Mouse (Mus musculus) forebrain, embryonic 13.5 days (tissue): Measurements from ENCODE around the gene Mmd. TPM values are rescaled to one million over a fixed set of nuclear protein-coding genes. Genes with fewer than 3 reads are reported as not detected.
"Not testable (repeated sequence)": the region's sequence is repeated elsewhere in the genome, so short reads cannot be mapped to it uniquely, and the experiment has no call there.

Source experiments
- ATAC-seq: fragments of 200-750 bp; cut with Nextera tagmentation; 2 replicates; pipeline ENCODE4 v1.8.0; 2017
- H3K27ac ChIP-seq: fragments of 300-500 bp; sonication (generic); 2 replicates; pipeline ENCODE4 v1.5.1; 2015; ENCODE audit warnings: inconsistent platforms, mild to moderate bottlenecking, moderate library complexity
- H3K27me3 ChIP-seq: fragments of 300-500 bp; sonication (generic); 2 replicates; pipeline ENCODE4 v1.6.1; 2015; ENCODE audit warnings: mild to moderate bottlenecking, inconsistent platforms
- H3K36me3 ChIP-seq: fragments of 300-500 bp; sonication (generic); 2 replicates; pipeline ENCODE4 v1.6.1; 2015; ENCODE audit warnings: mild to moderate bottlenecking, inconsistent platforms; ENCODE audit not compliant: poor library complexity, severe bottlenecking
- H3K4me1 ChIP-seq: fragments of 300-500 bp; sonication (generic); 2 replicates; pipeline ENCODE4 v1.6.1; 2015; ENCODE audit warnings: inconsistent platforms
- H3K4me2 ChIP-seq: fragments of 300-500 bp; sonication (generic); 2 replicates; pipeline ENCODE4 v1.6.1; 2015; ENCODE audit warnings: inconsistent platforms, mild to moderate bottlenecking, moderate library complexity
- H3K4me3 ChIP-seq: fragments of 300-500 bp; sonication (generic); 2 replicates; pipeline ENCODE4 v1.5.1; 2015; ENCODE audit warnings: mild to moderate bottlenecking, inconsistent platforms
- H3K9ac ChIP-seq: fragments of 300-500 bp; sonication (generic); 2 replicates; pipeline ENCODE4 v1.6.1; 2015; ENCODE audit warnings: mild to moderate bottlenecking, inconsistent platforms
- H3K9me3 ChIP-seq: fragments of 300-500 bp; sonication (generic); replicated peaks from 2 replicates; pipeline ENCODE4 v1.6.1; 2016; ENCODE audit warnings: inconsistent platforms
- WGBS: fragments of 180-500 bp; shearing (Covaris S2); methylation state at CpG from one replicate; pipeline ENCODE4 v1.1.7; 2015; 5-methylcytosine and 5-hydroxymethylcytosine counted together
- polyA plus RNA-seq: library from polyadenylated mRNA; unstranded; fragments of >200 nt; fragmentation: Nextera tagmentation; extraction: Ambion mirVana; gene quantifications from 2 replicates; pipeline ENCODE4 v1.2.1, GENCODE M21; 2015

The Mmd gene
- polyA plus RNA-seq, 1 experiment from 2014 or later: 65.2 TPM

DNA sequence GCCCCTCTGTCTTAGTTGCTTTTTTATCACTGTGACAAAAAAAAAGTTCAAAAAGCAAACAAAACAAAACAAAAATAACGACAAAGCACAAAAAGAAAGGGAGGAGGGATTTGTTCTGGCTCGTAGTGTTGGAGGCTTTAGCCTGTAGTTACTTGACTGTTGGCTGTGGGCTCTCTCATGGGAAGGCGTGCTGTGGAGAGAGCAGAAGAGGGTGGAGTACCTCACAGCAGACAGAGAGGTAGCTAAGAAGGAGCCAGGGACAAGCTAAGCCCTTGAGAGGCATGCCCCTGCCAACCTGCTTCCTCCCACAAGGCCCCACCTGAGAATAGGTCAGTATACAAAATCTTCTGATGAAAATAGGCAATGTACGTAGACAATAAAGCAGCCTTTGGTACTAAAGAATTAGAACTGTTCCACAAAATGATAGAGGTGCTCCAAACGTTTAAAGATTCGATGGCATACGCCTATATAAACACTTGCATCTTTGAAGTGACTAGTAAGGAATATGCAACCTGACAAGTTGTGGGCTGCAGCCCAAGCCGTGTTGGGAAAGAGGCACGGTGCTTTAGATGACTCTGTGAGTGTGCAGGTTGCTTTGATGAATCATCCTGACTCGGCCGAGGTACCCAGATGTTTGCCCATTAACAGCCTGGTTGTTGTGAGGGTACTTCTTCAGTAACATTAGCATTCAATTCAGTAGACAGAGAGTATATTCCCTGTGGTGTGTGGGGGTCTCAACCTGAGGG lies 21.0 kb downstream of the Mmd start:
- Histone ChIP-seq H3K9ac (no peak overlapping the region), H3K27ac (no peak overlapping the region; the same call in 1 of the 2 replicates), H3K27me3 (no peaks in the 10 kb centered on the region), H3K4me2 (no peak overlapping the region), H3K4me1 (peaks cover 16% of the 10 kb centered on the region), H3K9me3 (no peaks in the 10 kb centered on the region), H3K4me3 (no peak overlapping the region), H3K36me3 (peaks cover 47% of the 10 kb centered on the region)
- no peak for ATAC-seq
- 82% methylated on average over 11 of the region's 11 CpGs for WGBS

DNA sequence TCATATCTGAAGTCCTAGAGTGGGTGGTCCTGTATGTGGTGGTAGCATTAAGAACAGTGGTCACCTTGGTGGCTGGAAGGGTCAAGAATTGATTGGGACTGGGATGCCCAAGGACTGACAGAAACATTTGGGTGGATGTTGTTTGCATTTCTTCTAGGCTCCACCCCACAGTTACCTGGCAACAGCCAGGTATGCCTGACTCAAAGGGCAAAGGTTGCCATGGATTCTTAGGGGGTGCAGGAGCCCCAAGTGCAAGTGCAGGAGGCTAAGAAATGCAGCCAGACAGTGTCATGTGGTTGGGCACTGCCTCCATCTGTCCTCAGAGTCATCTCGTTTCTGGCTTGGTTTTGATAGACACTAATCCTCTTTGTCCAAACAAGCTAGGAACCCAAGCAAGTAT lies 24.9 kb downstream of the Mmd start:
- Histone ChIP-seq H3K9me3 (no peaks in the 10 kb centered on the region), H3K9ac (no peak overlapping the region), H3K4me1 (peaks cover 10% of the 10 kb centered on the region), H3K36me3 (peaks cover 43% of the 10 kb centered on the region), H3K4me2 (no peak overlapping the region), H3K27me3 (no peaks in the 10 kb centered on the region), H3K27ac (no peak overlapping the region), H3K4me3 (no peak overlapping the region)
- 36% methylated on average over 1 of the region's 1 CpGs for WGBS
- ATAC-seq: no peak

DNA sequence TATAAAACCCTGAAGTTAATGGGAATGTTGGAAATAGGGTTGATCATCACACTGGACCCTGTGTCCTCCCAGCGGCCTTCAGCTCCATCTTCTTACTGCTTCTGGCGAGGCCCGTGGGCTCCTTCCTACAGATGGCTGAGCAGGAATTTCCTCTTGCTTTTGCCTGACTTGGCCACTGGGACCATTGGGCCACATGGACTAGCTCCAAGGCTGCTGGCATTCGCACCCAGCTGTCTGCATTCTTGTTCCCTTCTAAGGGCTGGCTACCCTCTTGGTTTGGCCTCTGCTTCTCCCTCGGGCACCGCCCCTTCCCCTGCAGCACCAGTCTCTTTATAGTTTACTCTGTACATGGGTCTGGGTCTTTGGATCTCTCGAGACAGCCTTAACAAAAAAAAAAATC lies 26.4 kb downstream of the Mmd start:
- Histone ChIP-seq H3K9me3 (no peaks in the 10 kb centered on the region), H3K27me3 (no peaks in the 10 kb centered on the region), H3K27ac (no peak overlapping the region), H3K4me1 (no peaks in the 10 kb centered on the region), H3K4me2 (no peak overlapping the region), H3K4me3 (no peak overlapping the region), H3K36me3 (peaks cover 43% of the 10 kb centered on the region), H3K9ac (no peak overlapping the region)
- ATAC-seq: no peak
- 92% methylated on average over 7 of the region's 7 CpGs for WGBS

DNA sequence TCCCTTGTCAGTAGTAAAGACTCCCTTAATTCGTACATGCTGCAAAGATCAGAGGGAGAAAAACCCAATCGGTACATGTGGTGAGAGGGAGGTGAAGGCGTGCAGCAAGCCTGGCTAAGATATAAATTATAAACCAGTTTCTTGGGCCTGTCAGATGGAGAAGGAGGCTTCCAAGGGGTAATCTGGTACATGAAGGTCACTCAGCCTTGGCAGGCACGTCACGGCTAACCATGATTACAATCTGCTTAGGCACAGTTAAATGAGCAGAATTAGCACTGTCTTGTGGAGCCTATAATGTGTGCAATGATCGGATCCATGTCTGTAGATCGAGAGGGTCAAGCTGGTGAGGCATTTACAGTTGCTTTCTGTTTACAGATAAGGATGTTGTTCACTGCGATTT lies 26.9 kb downstream of the Mmd start:
- Histone ChIP-seq H3K4me2 (no peak overlapping the region), H3K9ac (no peak overlapping the region), H3K9me3 (no peaks in the 10 kb centered on the region), H3K27ac (no peak overlapping the region), H3K4me3 (no peak overlapping the region), H3K36me3 (peaks cover 38% of the 10 kb centered on the region), H3K4me1 (no peaks in the 10 kb centered on the region), H3K27me3 (no peaks in the 10 kb centered on the region)
- ATAC-seq: no peak
- 92% methylated on average over 8 of the region's 8 CpGs for WGBS

DNA sequence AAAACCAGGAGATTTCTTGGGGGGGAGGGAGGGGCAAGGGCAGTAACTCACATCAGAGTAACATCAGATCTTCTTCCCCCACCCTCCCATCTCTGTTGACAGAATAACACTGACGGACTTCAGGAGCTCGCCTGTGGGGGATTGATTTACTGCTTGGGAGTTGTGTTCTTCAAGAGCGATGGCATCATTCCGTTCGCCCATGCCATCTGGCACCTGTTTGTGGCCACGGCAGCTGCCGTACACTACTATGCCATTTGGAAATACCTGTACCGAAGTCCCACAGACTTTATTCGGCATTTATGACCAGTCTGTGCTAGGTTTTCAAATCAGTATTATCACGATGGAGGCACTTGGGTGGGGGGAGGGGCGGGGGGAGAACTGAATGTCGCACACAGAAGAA lies 27.3 kb downstream of the Mmd start:
- WGBS: 92% methylated on average over 12 of the region's 12 CpGs
- ATAC-seq: no peak
- no peak overlapping the region for H3K27ac ChIP-seq

DNA sequence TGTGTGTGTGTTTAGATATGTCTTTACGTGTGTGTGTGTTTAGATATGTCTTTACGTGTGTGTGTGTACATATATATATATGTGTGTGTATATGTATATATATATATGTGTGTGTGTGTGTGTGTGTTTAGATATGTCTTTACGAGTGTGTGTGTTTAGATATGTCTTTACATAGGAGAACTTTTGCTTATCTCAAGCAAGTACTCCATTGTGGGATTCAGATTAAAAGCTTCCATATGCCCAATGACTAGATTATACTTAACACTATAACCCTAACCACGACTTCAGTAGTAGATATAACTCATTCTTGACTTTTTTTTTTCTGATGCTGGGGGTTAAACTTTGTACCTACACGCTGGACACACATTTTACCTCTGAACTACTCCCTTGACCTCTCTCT lies 30.8 kb downstream of the Mmd start:
- no peak overlapping the region for H3K4me3 ChIP-seq
- no peaks in the 10 kb centered on the region for H3K27me3 ChIP-seq
- H3K4me2 ChIP-seq: no peak overlapping the region
- no peaks in the 10 kb centered on the region for H3K9me3 ChIP-seq
- peaks cover 13% of the 10 kb centered on the region for H3K36me3 ChIP-seq
- H3K4me1 ChIP-seq: no peaks in the 10 kb centered on the region
- WGBS: 90% methylated on average over 5 of the region's 5 CpGs
- H3K9ac ChIP-seq: no peak overlapping the region
- no peak overlapping the region for H3K27ac ChIP-seq
- no peak for ATAC-seq

More for the DNA sequence above, 27.3 kb downstream of the Mmd start:
- H3K4me1 ChIP-seq: no peaks in the 10 kb centered on the region
- H3K9ac ChIP-seq: no peak overlapping the region
- peaks cover 35% of the 10 kb centered on the region for H3K36me3 ChIP-seq
- no peaks in the 10 kb centered on the region for H3K27me3 ChIP-seq
- H3K4me2 ChIP-seq: no peak overlapping the region
- no peak overlapping the region for H3K4me3 ChIP-seq
- no peaks in the 10 kb centered on the region for H3K9me3 ChIP-seq

DNA sequence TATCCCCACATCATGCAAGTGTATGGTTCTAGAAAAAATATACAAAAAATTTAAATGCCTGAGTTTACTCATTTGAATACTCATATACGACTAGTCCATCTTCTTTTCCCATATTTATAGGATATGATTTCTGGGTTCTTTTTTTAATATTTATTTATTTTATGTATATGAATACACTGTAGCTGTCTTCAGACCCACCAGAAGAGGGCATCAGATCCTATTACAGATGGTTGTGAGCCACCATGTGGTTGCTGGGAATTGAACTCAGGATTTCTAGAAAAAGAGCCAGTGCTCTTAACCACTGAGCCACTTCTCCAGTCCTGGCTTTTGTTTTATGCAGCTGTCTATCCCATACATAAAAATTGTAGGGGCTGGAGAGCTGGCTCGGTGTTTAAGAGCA lies 32.7 kb downstream of the Mmd start:
- H3K4me1 ChIP-seq: not testable (repeated sequence)
- 87% methylated on average over 2 of the region's 2 CpGs for WGBS

DNA sequence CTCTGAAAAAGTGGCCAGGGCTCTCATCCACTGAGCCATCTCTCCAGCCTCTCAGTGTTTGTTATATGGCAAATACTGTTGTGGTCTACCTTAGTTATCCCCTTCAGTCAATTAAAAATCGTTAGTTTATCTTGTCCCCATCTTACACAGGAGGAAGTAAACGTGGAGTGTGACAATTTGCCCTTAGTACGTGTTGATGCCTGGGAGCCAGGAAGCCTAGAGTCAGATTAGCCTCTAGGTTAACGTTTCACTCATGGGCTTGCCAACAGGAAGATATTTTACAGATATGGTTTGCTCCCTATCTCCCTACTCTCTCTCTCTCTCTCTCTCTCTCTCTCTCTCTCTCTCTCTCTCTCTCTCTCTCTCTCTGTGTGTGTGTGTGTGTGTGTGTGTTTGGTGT lies 33.9 kb downstream of the Mmd start:
- H3K36me3 ChIP-seq: peaks cover 4% of the 10 kb centered on the region; the same call in 1 of the 2 replicates
- H3K9me3 ChIP-seq: no peaks in the 10 kb centered on the region
- H3K27me3 ChIP-seq: no peaks in the 10 kb centered on the region
- H3K4me1 ChIP-seq: no peaks in the 10 kb centered on the region
- H3K4me2 ChIP-seq: no peak overlapping the region
- no peak overlapping the region for H3K4me3 ChIP-seq
- no peak for ATAC-seq
- H3K27ac ChIP-seq: no peak overlapping the region
- WGBS: 78% methylated on average over 4 of the region's 4 CpGs
- H3K9ac ChIP-seq: no peak overlapping the region

More for the DNA sequence above, 32.7 kb downstream of the Mmd start:
- not testable (repeated sequence) for H3K27ac ChIP-seq, H3K9ac ChIP-seq, H3K27me3 ChIP-seq, H3K36me3 ChIP-seq, ATAC-seq, H3K4me3 ChIP-seq, H3K4me2 ChIP-seq, H3K9me3 ChIP-seq

DNA sequence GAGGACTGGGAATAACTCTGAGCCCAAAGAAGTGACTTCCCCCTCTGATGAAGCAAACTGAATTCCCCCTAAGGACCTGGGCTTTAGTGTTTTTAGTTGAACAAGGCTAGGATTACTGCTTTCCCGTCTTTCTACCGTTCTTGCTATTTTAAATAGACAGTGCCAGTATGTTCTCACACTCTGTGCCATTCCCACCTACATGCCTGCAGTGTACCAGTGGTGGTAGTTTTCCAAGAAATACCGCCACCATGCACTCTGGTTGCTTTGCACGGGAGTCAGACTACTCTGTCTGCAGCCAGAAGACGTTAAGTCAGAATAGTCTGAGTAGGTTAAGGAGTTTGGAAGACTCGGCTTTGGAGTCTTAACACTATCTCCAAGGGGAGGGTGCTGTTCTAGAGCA lies 34.3 kb downstream of the Mmd start:
- no peaks in the 10 kb centered on the region for H3K4me1 ChIP-seq
- peaks cover 4% of the 10 kb centered on the region; the same call in 1 of the 2 replicates for H3K36me3 ChIP-seq
- WGBS: 84% methylated on average over 6 of the region's 6 CpGs
- no peak overlapping the region for H3K4me2 ChIP-seq
- H3K27ac ChIP-seq: no peak overlapping the region
- no peaks in the 10 kb centered on the region for H3K27me3 ChIP-seq
- no peaks in the 10 kb centered on the region for H3K9me3 ChIP-seq
- no peak overlapping the region for H3K9ac ChIP-seq
- no peak for ATAC-seq
- H3K4me3 ChIP-seq: no peak overlapping the region

DNA sequence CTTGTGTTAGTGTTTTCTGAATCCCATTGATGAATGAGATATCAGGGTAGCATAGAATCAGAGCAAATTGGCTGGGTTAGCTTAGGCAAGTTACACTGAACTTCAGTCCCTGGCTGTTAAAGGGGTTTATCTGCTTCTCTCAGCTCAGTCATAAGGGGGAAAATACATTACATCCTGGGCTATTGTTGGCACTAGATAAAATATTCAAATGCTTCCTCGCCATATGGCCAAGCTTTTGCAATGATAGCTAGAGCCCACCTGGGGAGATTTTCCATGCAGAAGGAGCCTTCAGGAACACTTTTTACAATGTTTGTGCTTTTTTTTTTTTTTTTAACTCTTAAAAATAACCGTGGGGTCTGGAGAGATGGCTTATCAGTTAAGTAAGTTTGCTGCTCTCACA lies 34.8 kb downstream of the Mmd start:
- WGBS: 78% methylated on average over 2 of the region's 2 CpGs
- Histone ChIP-seq H3K9ac (no peak overlapping the region), H3K36me3 (peaks cover 3% of the 10 kb centered on the region; the same call in 1 of the 2 replicates), H3K27me3 (no peaks in the 10 kb centered on the region), H3K9me3 (no peaks in the 10 kb centered on the region), H3K4me3 (no peak overlapping the region), H3K4me2 (no peak overlapping the region), H3K4me1 (no peaks in the 10 kb centered on the region), H3K27ac (no peak overlapping the region)
- ATAC-seq: no peak

DNA sequence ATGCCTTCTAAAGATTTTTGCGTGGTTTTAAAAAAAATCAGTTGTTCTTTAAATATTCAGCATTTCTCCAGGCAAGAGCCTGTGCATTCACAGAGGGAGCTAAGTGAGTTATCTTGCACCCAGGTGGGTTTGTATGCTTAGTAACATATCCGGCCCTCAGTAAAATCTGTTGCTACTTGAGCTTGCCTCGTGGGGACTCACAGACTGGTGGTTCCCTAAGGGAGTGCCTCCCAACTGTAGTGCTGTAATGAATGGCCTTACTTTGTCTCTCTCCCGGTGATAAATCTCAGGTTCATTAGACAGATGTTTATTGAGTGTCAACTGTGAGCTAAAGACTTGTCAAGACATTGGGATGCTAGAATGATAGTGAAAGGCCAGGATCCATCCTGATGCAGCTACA lies 35.4 kb downstream of the Mmd start:
- Histone ChIP-seq H3K4me3 (no peak overlapping the region), H3K27me3 (no peaks in the 10 kb centered on the region), H3K4me2 (no peak overlapping the region), H3K9me3 (no peaks in the 10 kb centered on the region), H3K9ac (no peak overlapping the region), H3K27ac (no peak overlapping the region), H3K36me3 (no peaks in the 10 kb centered on the region), H3K4me1 (no peaks in the 10 kb centered on the region)
- WGBS: 84% methylated on average over 4 of the region's 4 CpGs
- no peak for ATAC-seq

DNA sequence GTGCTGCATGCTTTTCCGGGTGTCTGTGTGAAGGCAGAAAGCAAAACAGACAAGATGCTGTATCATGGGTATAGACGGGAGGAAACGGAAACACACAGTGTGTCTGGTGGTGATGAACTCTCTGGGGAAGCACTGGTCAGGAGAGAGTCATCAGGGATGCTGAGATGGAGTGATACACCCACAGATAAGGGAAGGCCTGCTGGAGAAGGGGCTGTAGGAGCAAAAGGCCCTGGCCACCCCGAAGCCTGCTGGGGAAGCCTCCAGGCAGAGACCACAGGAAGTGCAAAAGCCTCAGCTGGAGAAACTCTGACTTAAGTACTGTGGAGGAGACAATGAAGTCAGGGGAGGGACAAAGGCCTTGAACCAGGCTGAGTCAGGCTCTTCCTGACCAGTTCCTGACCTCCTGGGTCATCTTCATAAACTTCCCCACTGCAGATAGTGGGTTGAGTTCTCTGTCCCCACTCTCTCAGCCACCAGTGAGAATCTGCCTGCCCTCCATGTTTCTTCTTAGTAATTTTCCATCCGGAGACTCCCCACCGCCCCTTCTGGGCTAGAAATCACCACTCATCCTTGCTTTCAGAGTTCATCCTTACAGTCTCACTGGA lies 37.4 kb downstream of the Mmd start:
- no peaks in the 10 kb centered on the region for H3K9me3 ChIP-seq

DNA sequence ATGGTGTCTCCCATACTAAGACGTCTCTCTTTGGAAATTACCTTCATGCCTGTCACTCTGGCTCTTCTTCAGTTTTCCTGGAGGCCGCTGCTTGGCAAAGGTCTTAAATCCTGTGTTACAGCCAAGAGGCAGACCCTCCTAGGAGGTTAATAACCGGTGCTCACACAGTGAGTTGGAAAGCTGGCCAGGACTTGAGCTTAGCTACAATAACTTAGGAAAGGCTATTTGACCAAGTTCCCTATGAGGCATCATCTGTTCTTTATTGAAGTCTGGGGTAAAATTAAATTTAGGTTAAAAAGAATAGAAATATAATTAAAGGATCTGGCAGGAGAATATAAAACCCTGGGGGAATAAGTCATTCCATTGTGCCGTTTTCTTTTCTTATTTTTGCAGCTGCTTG lies 41.9 kb downstream of the Mmd start:
- no peak overlapping the region for H3K27ac ChIP-seq
- no peaks in the 10 kb centered on the region for H3K4me1 ChIP-seq

More for the DNA sequence above, 37.4 kb downstream of the Mmd start:
- H3K36me3 ChIP-seq: no peaks in the 10 kb centered on the region
- 88% methylated on average over 6 of the region's 6 CpGs for WGBS
- no peak overlapping the region for H3K9ac ChIP-seq
- no peak overlapping the region for H3K27ac ChIP-seq
- H3K27me3 ChIP-seq: no peaks in the 10 kb centered on the region
- H3K4me1 ChIP-seq: no peaks in the 10 kb centered on the region
- no peak overlapping the region for H3K4me2 ChIP-seq
- no peak for ATAC-seq
- H3K4me3 ChIP-seq: no peak overlapping the region

More for the DNA sequence above, 41.9 kb downstream of the Mmd start:
- Histone ChIP-seq H3K4me2 (no peak overlapping the region), H3K9ac (no peak overlapping the region), H3K9me3 (no peaks in the 10 kb centered on the region), H3K27me3 (no peaks in the 10 kb centered on the region), H3K4me3 (no peak overlapping the region), H3K36me3 (no peaks in the 10 kb centered on the region)
- 82% methylated on average over 4 of the region's 4 CpGs for WGBS
- no peak for ATAC-seq
